Mouse (Mus musculus) liver, embryonic 12.5 days (tissue): ENCODE data around the gene Adcy10. TPM values are rescaled to one million over a fixed set of nuclear protein-coding genes. Genes with fewer than 3 reads are reported as not detected.

Source experiments
- ATAC-seq: fragments of 200-750 bp; cut with Nextera tagmentation; 2 replicates; pipeline ENCODE4 v1.8.0; 2017; ENCODE audit warnings: moderate number of reproducible peaks, mild to moderate bottlenecking, moderate library complexity
- H3K27ac ChIP-seq: fragments of 300-500 bp; sonication (generic); 2 replicates; pipeline ENCODE4 v1.5.1; 2016; ENCODE audit warnings: mild to moderate bottlenecking
- H3K27me3 ChIP-seq: fragments of 300-500 bp; sonication (generic); replicated peaks from 2 replicates; pipeline ENCODE4 v1.6.1; 2016; ENCODE audit warnings: mild to moderate bottlenecking, moderate library complexity
- H3K36me3 ChIP-seq: fragments of 300-500 bp; sonication (generic); 2 replicates; pipeline ENCODE4 v1.6.1; 2016; ENCODE audit warnings: mild to moderate bottlenecking, moderate library complexity
- H3K4me1 ChIP-seq: fragments of 300-500 bp; sonication (generic); 2 replicates; pipeline ENCODE4 v1.6.1; 2016
- H3K4me2 ChIP-seq: fragments of 300-500 bp; sonication (generic); 2 replicates; pipeline ENCODE4 v1.6.1; 2016; ENCODE audit warnings: mild to moderate bottlenecking, moderate library complexity
- H3K4me3 ChIP-seq: fragments of 300-500 bp; sonication (generic); 2 replicates; pipeline ENCODE4 v1.5.1; 2016; ENCODE audit warnings: mild to moderate bottlenecking, moderate library complexity
- H3K9ac ChIP-seq: fragments of 300-500 bp; sonication (generic); 2 replicates; pipeline ENCODE4 v1.6.1; 2016; ENCODE audit warnings: mild to moderate bottlenecking, moderate library complexity
- H3K9me3 ChIP-seq: fragments of 300-500 bp; sonication (generic); replicated peaks from 2 replicates; pipeline ENCODE4 v1.6.1; 2016; ENCODE audit warnings: mild to moderate bottlenecking, moderate library complexity
- WGBS: fragments of 180-500 bp; shearing (Covaris S2); methylation state at CpG from one replicate; pipeline ENCODE4 v1.1.7; 2016; ENCODE audit not compliant: insufficient replicate concordance; 5-methylcytosine and 5-hydroxymethylcytosine counted together
- polyA plus RNA-seq: library from polyadenylated mRNA; unstranded; fragments of >200 nt; fragmentation: Nextera tagmentation; extraction: Ambion mirVana; gene quantifications from 2 replicates; pipeline ENCODE4 v1.2.1, GENCODE M21; 2016

The Adcy10 gene
- polyA plus RNA-seq, 1 experiment from 2014 or later, result not detected

GRCm38 (mm10) chr1:165464574-165464973 lies 20.4 kb upstream of the Adcy10 start:
- no peak overlapping the region for H3K4me3 ChIP-seq
- no peaks in the 10 kb centered on the region for H3K27me3 ChIP-seq
- no peak overlapping the region for H3K4me2 ChIP-seq
- ATAC-seq, result no peak
- 75% methylated on average over 3 of the region's 3 CpGs for WGBS
- no peaks in the 10 kb centered on the region for H3K36me3 ChIP-seq
- H3K9me3 ChIP-seq, result no peaks in the 10 kb centered on the region
- H3K9ac ChIP-seq, result no peak overlapping the region
- peaks cover 17% of the 10 kb centered on the region for H3K4me1 ChIP-seq
- H3K27ac ChIP-seq, result no peak overlapping the region

GRCm38 (mm10) chr1:165468971-165469370 lies 16.0 kb upstream of the Adcy10 start:
- H3K36me3 ChIP-seq, result no peaks in the 10 kb centered on the region
- no peaks in the 10 kb centered on the region for H3K27me3 ChIP-seq
- no peak overlapping the region for H3K4me3 ChIP-seq
- no peak overlapping the region for H3K4me2 ChIP-seq
- H3K9me3 ChIP-seq, result no peaks in the 10 kb centered on the region
- H3K9ac ChIP-seq, result no peak overlapping the region
- no peak overlapping the region for H3K27ac ChIP-seq
- ATAC-seq, result no peak
- H3K4me1 ChIP-seq, result peaks cover 9% of the 10 kb centered on the region

DNA sequence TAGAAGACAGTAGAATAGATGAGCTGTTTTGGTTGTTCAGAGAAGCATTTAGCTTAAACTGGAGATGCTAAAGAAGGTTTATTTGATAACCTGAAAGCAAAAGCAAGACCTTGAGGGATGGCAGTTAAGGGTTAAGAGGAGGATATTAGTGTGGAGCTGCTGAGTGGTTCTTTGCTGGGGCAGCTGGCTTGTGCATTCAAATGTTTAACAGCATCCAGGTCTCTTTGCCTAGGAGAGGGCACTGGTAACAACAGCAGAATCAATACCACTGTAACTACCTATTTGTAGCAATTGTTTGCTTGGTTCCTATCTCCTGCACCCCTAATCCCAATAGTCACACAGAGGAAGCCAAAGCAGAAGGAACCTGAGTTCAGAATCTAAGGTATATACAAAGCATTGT lies 15.3 kb upstream of the Adcy10 start:
- H3K9ac ChIP-seq, result no peak overlapping the region
- ATAC-seq, result no peak
- H3K27ac ChIP-seq, result peak overlapping the region; percentile 36; the same call in 1 of the 2 replicates

DNA sequence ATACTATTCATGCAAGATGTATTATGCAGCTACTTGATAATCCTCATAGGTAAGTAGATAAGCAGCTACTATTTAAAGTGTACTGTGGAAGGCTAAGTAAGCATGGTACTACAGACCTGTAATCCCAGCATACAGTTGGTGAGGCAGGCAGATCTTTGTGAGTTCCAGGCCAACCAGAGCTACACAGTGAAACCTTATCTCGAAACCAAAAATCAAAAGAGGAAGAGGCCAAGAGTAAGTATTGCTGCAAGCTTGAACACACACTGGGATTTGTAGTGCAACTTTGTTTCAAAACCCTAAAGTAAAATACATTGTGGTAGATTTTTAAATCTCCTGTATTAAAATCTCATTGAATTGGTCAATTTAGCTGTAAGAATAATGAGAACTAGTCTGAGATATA lies 13.5 kb upstream of the Adcy10 start:
- no peak overlapping the region for H3K27ac ChIP-seq
- 33% methylated on average over 1 of the region's 1 CpGs for WGBS
- no peaks in the 10 kb centered on the region for H3K27me3 ChIP-seq
- no peak overlapping the region for H3K4me2 ChIP-seq
- no peak for ATAC-seq
- no peaks in the 10 kb centered on the region for H3K36me3 ChIP-seq
- no peak overlapping the region for H3K9ac ChIP-seq
- H3K4me1 ChIP-seq, result peaks cover 9% of the 10 kb centered on the region
- no peaks in the 10 kb centered on the region for H3K9me3 ChIP-seq
- H3K4me3 ChIP-seq, result no peak overlapping the region

More for the DNA sequence above, 15.3 kb upstream of the Adcy10 start:
- Histone ChIP-seq H3K4me3 (no peak overlapping the region), H3K4me2 (no peak overlapping the region), H3K9me3 (no peaks in the 10 kb centered on the region), H3K27me3 (no peaks in the 10 kb centered on the region), H3K36me3 (no peaks in the 10 kb centered on the region), H3K4me1 (peaks cover 9% of the 10 kb centered on the region)

- no peak overlapping the region for H3K27ac ChIP-seq
- WGBS, result 73% methylated on average over 2 of the region's 2 CpGs
- H3K27me3 ChIP-seq, result no peaks in the 10 kb centered on the region
- no peak overlapping the region for H3K4me3 ChIP-seq
- ATAC-seq, result no peak
- no peak overlapping the region for H3K4me2 ChIP-seq
- H3K4me1 ChIP-seq, result no peaks in the 10 kb centered on the region
- H3K9ac ChIP-seq, result no peak overlapping the region
- peaks cover 11% of the 10 kb centered on the region for H3K36me3 ChIP-seq
- no peaks in the 10 kb centered on the region for H3K9me3 ChIP-seq
These were observed 1.1 kb downstream of the Adcy10 start for GRCm38 (mm10) chr1:165486108-165486507.

- 49% methylated on average over 4 of the region's 4 CpGs for WGBS
- Histone ChIP-seq H3K9ac (no peak overlapping the region), H3K4me1 (no peaks in the 10 kb centered on the region), H3K36me3 (no peaks in the 10 kb centered on the region), H3K27me3 (no peaks in the 10 kb centered on the region), H3K27ac (no peak overlapping the region), H3K4me2 (no peak overlapping the region), H3K4me3 (no peak overlapping the region), H3K9me3 (no peaks in the 10 kb centered on the region)
- no peak for ATAC-seq
These were observed 4.2 kb downstream of the Adcy10 start for GRCm38 (mm10) chr1:165489197-165489596.

GRCm38 (mm10) chr1:165498856-165499255 lies 13.9 kb downstream of the Adcy10 start:
- ATAC-seq, result no peak
- Histone ChIP-seq H3K4me1 (peaks cover 7% of the 10 kb centered on the region), H3K36me3 (no peaks in the 10 kb centered on the region), H3K4me2 (no peak overlapping the region), H3K4me3 (no peak overlapping the region), H3K27me3 (no peaks in the 10 kb centered on the region), H3K9me3 (no peaks in the 10 kb centered on the region), H3K27ac (no peak overlapping the region), H3K9ac (no peak overlapping the region)
- WGBS, result 57% methylated on average over 3 of the region's 3 CpGs

GRCm38 (mm10) chr1:165503307-165504024 lies 18.5 kb downstream of the Adcy10 start:
- Histone ChIP-seq H3K4me2 (peak overlapping the region; percentile 2; the same call in 1 of the 2 replicates), H3K4me1 (peaks cover 7% of the 10 kb centered on the region), H3K4me3 (no peak overlapping the region), H3K36me3 (no peaks in the 10 kb centered on the region), H3K9me3 (no peaks in the 10 kb centered on the region), H3K27ac (no peak overlapping the region), H3K9ac (no peak overlapping the region), H3K27me3 (no peaks in the 10 kb centered on the region)
- peak; percentile 64 for ATAC-seq
- 45% methylated on average over 10 of the region's 10 CpGs for WGBS

DNA sequence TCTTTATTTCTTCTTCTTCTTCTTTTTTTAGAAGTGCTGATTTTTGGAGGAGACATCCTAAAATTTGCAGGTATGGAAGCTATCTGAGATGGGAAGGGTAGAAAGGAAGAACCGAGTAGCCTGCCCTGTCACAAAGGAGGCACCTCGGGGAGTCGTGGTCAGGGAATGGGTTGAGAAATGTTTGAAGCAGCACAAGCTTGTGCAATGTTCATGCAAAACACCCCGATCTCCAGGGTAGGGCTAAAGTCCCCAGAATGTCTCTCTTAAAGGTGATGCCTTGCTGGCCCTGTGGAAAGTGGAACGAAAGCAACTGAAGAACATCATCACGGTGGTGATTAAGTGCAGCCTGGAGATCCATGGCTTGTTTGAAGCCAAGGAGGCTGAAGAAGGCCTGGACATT lies 21.3 kb downstream of the Adcy10 start:
- no peak for ATAC-seq
- no peaks in the 10 kb centered on the region for H3K36me3 ChIP-seq

GRCm38 (mm10) chr1:165510161-165510560 lies 25.2 kb downstream of the Adcy10 start:
- Histone ChIP-seq H3K4me2 (no peak overlapping the region), H3K27me3 (no peaks in the 10 kb centered on the region), H3K4me1 (no peaks in the 10 kb centered on the region), H3K27ac (no peak overlapping the region), H3K9me3 (no peaks in the 10 kb centered on the region), H3K9ac (no peak overlapping the region), H3K4me3 (no peak overlapping the region), H3K36me3 (no peaks in the 10 kb centered on the region)
- 76% methylated on average over 6 of the region's 6 CpGs for WGBS
- ATAC-seq, result no peak

More for the DNA sequence above, 21.3 kb downstream of the Adcy10 start:
- Histone ChIP-seq H3K9me3 (no peaks in the 10 kb centered on the region), H3K27me3 (no peaks in the 10 kb centered on the region), H3K27ac (no peak overlapping the region), H3K4me1 (peaks cover 7% of the 10 kb centered on the region), H3K9ac (no peak overlapping the region), H3K4me3 (no peak overlapping the region), H3K4me2 (no peak overlapping the region)
- WGBS, result 57% methylated on average over 6 of the region's 6 CpGs

DNA sequence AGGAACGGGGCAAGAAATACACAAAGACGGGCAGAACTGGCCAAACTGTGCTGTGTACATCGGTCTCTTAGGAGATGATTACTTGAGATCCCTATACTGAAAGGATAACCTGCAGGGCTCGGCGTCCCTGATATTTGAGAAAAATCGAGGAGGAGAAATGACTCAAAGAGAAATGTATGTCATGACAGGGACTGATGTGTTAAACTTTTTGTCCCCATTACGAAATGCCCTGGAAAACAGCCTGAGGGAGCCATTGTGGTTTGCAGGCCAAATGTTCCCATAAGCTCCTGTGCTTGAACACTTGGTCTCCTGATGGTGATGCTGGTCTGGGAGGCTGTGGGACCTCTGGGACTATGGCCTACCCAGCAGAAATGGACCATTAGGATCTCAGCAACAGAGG lies 35.7 kb downstream of the Adcy10 start:
- no peak for ATAC-seq
- H3K27ac ChIP-seq, result no peak overlapping the region
- H3K4me2 ChIP-seq, result no peak overlapping the region
- 72% methylated on average over 7 of the region's 7 CpGs for WGBS
- no peaks in the 10 kb centered on the region for H3K4me1 ChIP-seq
- no peaks in the 10 kb centered on the region for H3K36me3 ChIP-seq
- H3K4me3 ChIP-seq, result no peak overlapping the region
- no peaks in the 10 kb centered on the region for H3K9me3 ChIP-seq
- no peaks in the 10 kb centered on the region for H3K27me3 ChIP-seq
- H3K9ac ChIP-seq, result no peak overlapping the region

- H3K4me1 ChIP-seq, result no peaks in the 10 kb centered on the region
- no peaks in the 10 kb centered on the region for H3K9me3 ChIP-seq
- no peak overlapping the region for H3K27ac ChIP-seq
- no peak overlapping the region for H3K4me3 ChIP-seq
- H3K36me3 ChIP-seq, result no peaks in the 10 kb centered on the region
- H3K27me3 ChIP-seq, result no peaks in the 10 kb centered on the region
- H3K4me2 ChIP-seq, result no peak overlapping the region
- 69% methylated on average over 12 of the region's 12 CpGs for WGBS
- ATAC-seq, result no peak
- no peak overlapping the region for H3K9ac ChIP-seq
These were observed 51.2 kb downstream of the Adcy10 start for GRCm38 (mm10) chr1:165536079-165536675.
